Mouse (Mus musculus) left cerebral cortex, postnatal 4 days (tissue): Measurements from ENCODE around the gene Acsm2. TPM values are rescaled to one million over a fixed set of nuclear protein-coding genes. Genes with fewer than 3 reads are reported as not detected.
A peak's percentile ranks its signal among the peaks of the same experiment; 100 is the strongest.

Source experiments
- DNase-seq: peaks from one replicate; pipeline ENCODE4 v3.0.0-alpha.2; 2022
- intact Hi-C: fragments of 180-260 bp; cut with DNase I; formaldehyde crosslinking; loops from one replicate; pipeline ENCODE4 v1.15.1; 2025
- total RNA-seq, 2 experiments: library from RNA; stranded (reverse); gene quantifications; 2 replicates each; pipeline ENCODE4 v1.2.3; 2021

The Acsm2 gene
- not detected for total RNA-seq

- DNase-seq = no peak
- intact Hi-C loops = no loop called here
Measured at GRCm38 (mm10) chr7:119554040-119554439, at the start of gene Acsm2. Gene Acsm2 (plus strand): TSS chr7:119554340.

- DNase-seq = no peak
- intact Hi-C loops = no loop called here
Measured at GRCm38 (mm10) chr7:119511143-119511542, 43.0 kb upstream of the Acsm2 start.

DNA sequence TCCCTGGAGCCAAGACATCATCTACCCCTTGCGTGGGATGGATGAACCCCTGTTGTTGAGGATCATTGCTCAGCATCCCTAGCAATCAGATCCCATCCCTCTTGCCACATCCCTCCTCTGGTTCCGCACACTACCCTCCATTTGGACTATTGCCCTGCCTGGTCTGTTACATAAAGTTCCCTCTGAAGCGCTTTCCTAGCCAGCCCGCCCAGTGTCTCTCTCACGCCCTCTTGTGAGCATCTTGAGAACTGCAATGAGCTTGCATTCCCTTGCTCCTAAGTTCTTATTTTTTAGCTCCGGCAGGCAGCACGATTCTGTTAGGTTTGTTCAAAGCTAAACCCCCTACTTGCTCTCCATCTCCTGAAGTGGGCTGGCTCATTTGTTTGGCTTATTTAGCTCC, 41.1 kb upstream of the Acsm2 start:
- peak; percentile 48 for DNase-seq
- intact Hi-C loops = no loop called here

DNA sequence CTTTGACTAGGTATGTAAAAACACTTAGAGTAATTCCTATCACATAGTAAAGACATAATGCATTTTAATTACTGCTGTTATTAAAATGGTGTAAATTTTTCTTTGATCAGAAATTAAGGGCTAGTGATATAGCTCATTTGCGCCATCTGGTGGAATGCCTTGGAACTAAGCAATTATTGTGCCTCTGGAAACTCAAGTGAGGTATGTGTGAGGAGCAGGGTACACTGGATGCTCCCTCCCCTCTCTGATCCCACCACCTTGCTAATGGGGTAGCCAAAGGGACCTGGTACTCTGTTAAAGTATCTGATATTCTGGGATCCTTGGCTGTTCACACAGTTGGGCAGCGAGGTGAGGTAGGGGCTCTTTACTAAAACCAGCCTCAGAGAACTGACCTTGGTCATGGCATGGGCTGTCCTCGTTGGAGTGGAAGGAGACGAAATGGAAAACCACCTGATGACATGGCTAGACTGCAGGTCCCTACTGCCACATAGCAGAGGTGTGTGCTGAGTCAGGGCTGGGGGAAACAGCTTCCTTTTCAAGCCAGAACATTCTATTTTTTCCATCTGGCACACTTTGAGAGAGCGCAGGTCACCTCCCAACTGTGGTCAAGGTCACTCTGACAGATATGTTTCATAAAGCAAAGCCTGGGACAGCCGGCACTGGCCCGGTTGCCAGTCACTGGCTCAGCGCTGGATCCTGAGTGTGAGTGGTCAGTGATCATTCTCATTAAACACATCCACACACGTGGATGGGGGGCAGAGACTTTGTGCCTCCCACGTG, 38.5 kb upstream of the Acsm2 start:
- intact Hi-C loops = loop anchor here (5.0 kb wide), 1 partner anchor 503 kb away; no protein-coding TSS in a partner anchor
- peak; percentile 53 for DNase-seq

DNA sequence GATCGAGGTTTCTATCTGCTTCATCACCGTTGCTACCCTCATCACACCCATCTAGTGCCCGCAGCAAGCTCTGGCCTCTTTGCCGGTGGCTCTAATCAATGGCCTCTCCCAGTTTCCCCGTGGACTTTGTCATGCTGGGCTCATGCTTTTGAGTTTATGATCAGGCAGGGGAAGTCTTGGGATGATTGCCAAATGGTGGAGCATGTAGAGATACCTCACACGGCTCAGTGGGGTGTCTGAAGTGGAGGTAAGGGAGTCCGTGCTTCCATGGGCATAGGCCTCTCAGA, 37.9 kb upstream of the Acsm2 start:
- intact Hi-C loops = loop anchor here (5.0 kb wide), 1 partner anchor 504 kb away; no protein-coding TSS in a partner anchor
- no peak for DNase-seq

GRCm38 (mm10) chr7:119519163-119519562, 35.0 kb upstream of the Acsm2 start, which contains the start of gene Acsm5:
Gene Acsm5 (plus strand): TSS chr7:119519463.
- intact Hi-C loops = loop anchor here (5.0 kb wide), 1 partner anchor 507 kb away; no protein-coding TSS in a partner anchor
- DNase-seq = no peak

GRCm38 (mm10) chr7:119519654-119520053, 34.5 kb upstream of the Acsm2 start:
- DNase-seq = peak; percentile 75
- intact Hi-C loops = loop anchor here (5.0 kb wide), 1 partner anchor 507 kb away; no protein-coding TSS in a partner anchor

DNA sequence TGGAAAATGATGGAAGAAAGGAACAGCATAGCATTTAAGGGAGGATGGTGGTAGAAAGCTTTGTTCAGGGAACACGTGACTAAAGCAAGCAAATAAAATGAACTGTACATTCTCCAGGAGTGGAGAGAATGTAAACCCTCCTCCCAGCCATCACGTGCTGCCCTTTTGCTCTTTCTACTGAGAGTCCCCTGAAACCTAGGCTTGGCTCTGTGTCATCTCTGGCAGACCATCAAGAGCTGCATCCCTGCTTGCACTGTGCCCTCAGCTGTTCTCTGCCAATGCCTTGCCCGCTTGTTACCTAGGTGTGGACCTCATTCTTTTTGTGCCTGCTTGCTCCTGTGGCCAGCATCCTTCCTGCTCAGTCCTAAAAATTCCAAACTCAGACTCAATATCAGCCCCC, 32.3 kb upstream of the Acsm2 start:
- intact Hi-C loops = no loop called here
- DNase-seq = no peak

GRCm38 (mm10) chr7:119522385-119522784, 31.8 kb upstream of the Acsm2 start:
- intact Hi-C loops = no loop called here
- DNase-seq = no peak

- intact Hi-C loops = no loop called here
- no peak for DNase-seq
Measured at GRCm38 (mm10) chr7:119523389-119523788, 30.8 kb upstream of the Acsm2 start, which contains the start of gene Pdilt. Gene Pdilt (minus strand): TSS chr7:119523489.

DNA sequence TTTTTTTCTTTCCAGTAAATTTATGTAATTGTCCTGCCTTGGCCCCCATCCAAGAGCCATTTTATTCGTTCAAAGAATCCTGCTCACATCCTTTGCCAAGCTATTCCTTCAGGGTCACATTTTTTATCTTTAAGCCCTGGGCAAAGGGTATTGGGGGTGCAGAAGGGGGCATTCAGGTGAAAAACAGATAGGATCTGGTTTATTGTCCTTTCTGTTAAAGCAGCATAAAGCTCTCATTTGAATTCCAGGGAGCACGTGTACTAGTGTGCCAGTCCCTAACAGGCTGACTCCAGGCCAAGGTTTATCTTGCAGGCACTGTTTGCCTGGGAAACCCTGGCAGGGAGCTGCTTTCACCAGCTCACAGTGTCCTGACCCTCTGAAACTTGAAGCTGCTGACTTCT, 28.3 kb upstream of the Acsm2 start:
- DNase-seq = no peak
- intact Hi-C loops = no loop called here

DNA sequence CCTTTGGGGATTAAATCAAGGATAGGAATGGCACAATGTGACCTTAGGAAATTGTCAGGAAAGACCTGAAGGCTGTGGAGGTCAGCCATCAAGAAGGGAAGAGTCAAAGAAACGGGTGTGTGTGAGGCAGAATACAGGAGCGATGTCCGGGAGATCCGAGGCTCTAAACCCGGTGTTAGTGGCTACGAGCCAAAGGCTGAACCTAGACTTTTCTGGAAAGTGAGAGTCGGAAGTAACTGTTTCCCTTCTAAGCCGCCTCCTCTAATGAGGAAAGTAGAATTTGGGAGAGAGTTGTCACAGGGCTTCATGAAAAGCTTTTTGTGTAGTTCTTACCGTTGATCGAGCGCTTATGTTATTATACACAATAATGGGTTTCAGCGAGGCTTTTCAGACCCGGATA, 27.7 kb upstream of the Acsm2 start:
- intact Hi-C loops = no loop called here

DNA sequence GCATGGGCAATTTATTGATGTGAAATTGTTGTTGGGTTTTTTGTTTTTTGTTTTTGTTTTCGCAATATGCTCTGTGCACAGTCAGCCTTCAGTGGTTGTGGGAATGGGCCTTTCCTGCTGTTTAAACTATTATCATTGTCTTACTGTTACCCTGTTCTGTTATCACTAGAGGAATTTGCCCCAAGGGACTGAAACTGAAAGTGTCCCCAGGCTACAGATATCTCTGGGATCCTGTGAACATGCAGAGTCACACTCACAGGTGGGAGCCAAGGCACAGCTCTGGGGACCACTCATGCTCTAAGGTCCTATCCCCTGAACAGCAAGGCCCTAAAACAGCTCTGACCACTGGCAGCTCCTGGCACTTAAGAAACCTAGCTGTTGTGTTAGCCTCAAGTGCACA, 27.0 kb upstream of the Acsm2 start:
- no peak for DNase-seq
- intact Hi-C loops = no loop called here

More for the DNA sequence above, 27.7 kb upstream of the Acsm2 start:
- no peak for DNase-seq

GRCm38 (mm10) chr7:119527548-119527947, 26.6 kb upstream of the Acsm2 start:
- intact Hi-C loops = no loop called here
- no peak for DNase-seq

DNA sequence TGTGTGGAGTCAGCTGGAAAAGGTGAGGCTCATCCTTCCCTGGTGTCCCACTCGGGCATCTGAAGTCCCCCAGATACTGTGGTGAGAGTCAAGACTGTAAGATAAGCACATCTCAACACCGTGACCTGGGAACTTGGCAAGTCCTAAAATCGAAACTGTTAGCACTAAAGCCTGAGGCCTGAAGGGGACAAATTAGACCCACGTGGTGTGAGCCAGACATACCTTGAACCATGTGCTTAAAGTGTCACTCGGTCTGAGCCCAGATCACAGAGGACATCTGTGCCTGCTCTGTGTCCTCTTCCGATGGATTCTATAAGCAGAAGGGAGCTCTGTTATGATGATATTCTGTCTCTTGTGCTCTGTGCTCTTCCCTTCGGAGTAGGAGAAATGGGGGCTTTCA, 25.5 kb upstream of the Acsm2 start:
- DNase-seq = no peak
- intact Hi-C loops = no loop called here

GRCm38 (mm10) chr7:119532924-119533323, 21.2 kb upstream of the Acsm2 start:
- intact Hi-C loops = no loop called here
- no peak for DNase-seq

DNA sequence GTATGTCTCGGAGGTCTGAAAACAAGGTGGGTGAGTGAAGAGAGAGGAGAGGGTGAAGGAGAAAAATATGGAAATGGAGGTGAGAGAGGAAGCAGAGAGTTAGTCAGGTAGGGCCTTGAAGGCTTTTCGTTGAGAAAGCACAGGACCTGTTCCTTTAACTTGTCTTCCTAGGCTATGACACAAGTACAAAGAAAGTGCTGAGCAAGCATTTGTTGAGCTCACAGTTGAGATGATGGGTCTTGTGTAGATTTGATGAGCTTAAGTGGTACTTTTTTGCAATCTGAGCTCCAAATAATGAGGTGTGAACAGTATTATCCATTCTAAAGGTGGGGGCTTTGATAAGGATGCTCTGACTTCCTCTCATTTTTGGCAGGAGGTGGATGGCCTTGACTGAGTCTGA, 19.8 kb upstream of the Acsm2 start:
- intact Hi-C loops = no loop called here
- no peak for DNase-seq

DNA sequence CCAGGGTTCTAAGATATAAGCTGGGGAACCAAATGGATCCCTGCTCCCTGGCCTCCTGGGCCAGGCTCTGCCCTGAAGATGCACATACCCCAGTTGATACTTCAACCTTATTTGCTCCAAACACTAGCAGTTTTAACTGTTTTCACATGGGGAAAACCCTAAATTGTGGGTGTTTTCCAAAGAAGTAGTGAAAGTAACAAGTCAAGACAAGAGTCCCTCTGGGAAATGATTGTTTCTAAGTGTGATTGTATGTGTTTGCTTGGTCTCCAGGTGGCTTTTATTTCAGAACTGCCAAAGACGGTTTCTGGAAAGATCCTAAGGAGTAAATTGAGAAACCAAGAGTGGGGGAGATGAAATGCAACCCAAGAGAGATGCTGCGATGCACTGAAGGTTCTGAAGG, 11.7 kb upstream of the Acsm2 start:
- intact Hi-C loops = no loop called here
- DNase-seq = no peak

- intact Hi-C loops = no loop called here
Measured at GRCm38 (mm10) chr7:119545572-119545971, 8.6 kb upstream of the Acsm2 start.

DNA sequence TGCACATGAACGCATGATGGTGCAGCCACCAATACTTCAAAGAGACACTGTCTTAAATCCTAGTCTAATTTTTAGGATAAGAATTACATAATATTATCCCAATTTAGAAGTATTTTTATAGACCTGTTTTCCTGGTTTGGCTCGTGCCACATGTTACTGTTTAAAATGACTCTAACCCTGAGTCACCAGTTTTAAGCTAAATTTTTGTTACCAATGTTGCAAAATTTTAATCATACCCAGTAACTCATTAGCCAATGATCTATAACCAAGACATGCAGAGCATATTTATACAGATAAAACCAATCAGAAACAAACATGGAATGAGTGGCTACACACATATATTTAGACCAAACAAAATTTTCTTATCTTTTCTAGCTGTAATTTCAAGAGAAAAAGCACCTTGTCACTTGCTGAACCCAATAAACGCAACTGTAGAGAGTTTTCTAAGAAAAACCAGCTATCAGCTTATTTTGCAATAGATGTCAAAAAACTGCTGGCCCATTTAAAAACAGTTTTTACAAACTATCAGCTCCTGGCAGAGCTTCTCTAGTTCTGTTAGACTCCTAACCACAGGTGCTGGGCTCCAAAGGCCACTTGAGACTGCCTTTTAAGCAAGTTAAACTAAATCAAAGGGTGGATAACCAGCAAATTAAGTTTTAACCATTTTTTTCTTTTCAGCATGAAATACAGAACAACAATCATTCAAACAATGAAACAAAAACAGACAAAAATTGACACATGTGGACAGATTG, 3.5 kb upstream of the Acsm2 start:
- no peak for DNase-seq
- intact Hi-C loops = no loop called here

More at GRCm38 (mm10) chr7:119545572-119545971, 8.6 kb upstream of the Acsm2 start:
- DNase-seq = no peak

- no peak for DNase-seq
- intact Hi-C loops = no loop called here
Measured at GRCm38 (mm10) chr7:119559789-119560451, 5.8 kb downstream of the Acsm2 start.
